24 mouse cellular contexts compared by ENCODE assay signal in the genomic region with DNA sequence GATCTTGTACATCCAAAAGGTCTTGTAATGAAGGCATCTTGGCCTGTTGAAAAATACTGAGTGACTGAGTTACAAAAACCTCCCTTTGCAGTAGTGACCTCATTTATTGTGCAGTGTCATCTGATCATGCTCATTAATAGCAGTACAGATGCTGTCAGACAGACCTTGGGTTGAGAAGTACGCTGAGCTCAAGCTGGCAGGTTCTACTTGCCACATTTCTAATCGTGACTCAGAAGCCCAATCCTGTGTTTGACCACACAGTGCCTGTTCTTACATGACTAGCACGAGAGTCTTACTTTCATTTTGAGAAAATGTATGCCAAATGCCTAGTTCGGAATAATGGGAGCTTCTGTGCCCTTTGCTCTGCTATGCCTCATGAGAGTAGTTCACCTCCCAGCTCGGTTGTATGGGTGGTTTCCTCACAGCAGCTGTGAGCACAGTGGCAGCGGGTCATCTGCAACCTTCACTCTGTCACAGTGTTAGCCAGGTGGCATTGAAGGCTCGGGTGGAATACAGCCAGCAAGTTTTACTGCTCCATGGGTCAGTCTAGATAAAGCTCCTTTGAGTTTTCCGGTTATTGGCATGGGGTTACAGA. TPM values are rescaled to one million over a fixed set of nuclear protein-coding genes. Genes with fewer than 3 reads are reported as not detected.
DNase-seq lines count a peak whose midpoint lies in the region; TF ChIP-seq lines count a peak whose summit lies in the region.
"Had no signal": no experiment of that assay in that cellular context is flagged by ENCODE, and none has a peak within 500 bp of the region (broad histone marks: within the 10 kb centered on the region; RNA-seq: fewer than 3 reads in every experiment).

No protein-coding gene starts in this region.

- intact Hi-C loops in gastrocnemius, adult 2 months (cut with DNase I): no loop called here
- intact Hi-C loops in gastrocnemius, postnatal 14 days (cut with DNase I; ENCODE audit: low total_unique reads): no loop called here
- intact Hi-C loops in heart, postnatal 36 days (cut with DNase I): no loop called here

- H3K36me3 ChIP-seq in heart, embryonic 10.5 days: peaks cover 78% of the 10 kb centered on the region

- peak overlapping the region; percentile 78 for H3K27ac ChIP-seq in gastrocnemius, adult 2 months
- H3K27ac ChIP-seq in heart, embryonic 10.5 days: no peak overlapping the region
- H3K27ac ChIP-seq: forebrain, embryonic 13.5 days; heart, embryonic 15.5 days; hindbrain, embryonic 14.5 days; limb, embryonic 12.5 days; liver, embryonic 14.5 days; lung, embryonic 15.5 days; midbrain, embryonic 15.5 days; neural tube, embryonic 12.5 days had no signal

- DNase-seq in gastrocnemius, adult 2 months: no peak
- DNase-seq in gastrocnemius, postnatal 14 days: no peak
- DNase-seq in 3T3-L1 (ENCODE audit: low read depth, low spot score) (peak; percentile 47), NIH3T3 (ENCODE audit: low read depth) (peak; percentile 52)
- DNase-seq in adrenal gland, postnatal 36 days: peak; percentile 20 to 42
- no peak for DNase-seq in heart, embryonic 10.5 days (ENCODE audit: low spot score)
- DNase-seq in heart, postnatal 36 days: no peak
- DNase-seq: cerebellum, adult 8-10 months; gastrocnemius, postnatal 10 days; heart, adult 18-20 months; heart, postnatal 4 days; kidney, adult 8-10 months; kidney, postnatal 10 days; lung, postnatal 36 days; right cerebral cortex, postnatal 14 days had no signal

- TF ChIP-seq CTCF in gastrocnemius, adult 2 months (IDR thresholded peaks at IDR 0.05): no peak

- 89% methylated on average over 8 of the region's 8 CpGs for WGBS in heart, embryonic 10.5 days

- no peaks in the 10 kb centered on the region for H3K9me3 ChIP-seq in heart, embryonic 10.5 days
- H3K9me3 ChIP-seq: forebrain, embryonic 13.5 days; heart, embryonic 15.5 days; limb, embryonic 12.5 days; lung, embryonic 15.5 days; midbrain, embryonic 15.5 days; neural tube, embryonic 12.5 days had no signal

- H3K27me3 ChIP-seq in heart, embryonic 10.5 days (ENCODE audit: insufficient read depth, poor library complexity, severe bottlenecking): no peaks in the 10 kb centered on the region
- H3K27me3 ChIP-seq: forebrain, embryonic 13.5 days; heart, embryonic 15.5 days; limb, embryonic 12.5 days; lung, embryonic 15.5 days; midbrain, embryonic 15.5 days; neural tube, embryonic 12.5 days had no signal

- peak overlapping the region; percentile 54 for H3K4me3 ChIP-seq in gastrocnemius, adult 2 months
- no peak overlapping the region for H3K4me3 ChIP-seq in heart, embryonic 10.5 days
- H3K4me3 ChIP-seq: forebrain, embryonic 13.5 days; heart, embryonic 15.5 days; limb, embryonic 12.5 days; lung, embryonic 15.5 days; midbrain, embryonic 15.5 days; neural tube, embryonic 12.5 days had no signal

- H3K4me1 ChIP-seq in heart, embryonic 10.5 days: peaks cover 10% of the 10 kb centered on the region; the same call in 1 of the 2 replicates
- H3K4me1 ChIP-seq: limb, embryonic 12.5 days; lung, embryonic 15.5 days; midbrain, embryonic 15.5 days; neural tube, embryonic 12.5 days had no signal

RNA-seq across cellular contexts. Expression of gene Kin, which starts 7.0 kb away (rescaled TPM):
- 1 to 10 TPM; 6.0 to 6.3 TPM for total RNA-seq in gastrocnemius, adult 2 months (2021)
- total RNA-seq in gastrocnemius, postnatal 14 days (2021): 1 to 10 TPM; 4.8 to 5.1 TPM
- 10 to 100 TPM; 15.2 to 18.1 TPM for total RNA-seq in adrenal gland, postnatal 36 days (2021)
- polyA plus RNA-seq in heart, embryonic 10.5 days (2016; fragmentation: Nextera tagmentation; extraction: Ambion mirVana): 22.9 and 30.7 TPM in 2 replicates
- total RNA-seq in heart, postnatal 36 days (2021): 1 to 10 TPM; 7.6 to 9.2 TPM

RNA-seq across cellular contexts. Expression of gene Atp5c1, which starts 7.0 kb away (rescaled TPM):
- 100 to 1,000 TPM; 773 to 991 TPM for total RNA-seq in gastrocnemius, adult 2 months (2021)
- total RNA-seq in gastrocnemius, postnatal 14 days (2021): 100 to 1,000 TPM; 725 to 812 TPM
- total RNA-seq in adrenal gland, postnatal 36 days (2021): 100 to 1,000 TPM; 357 to 442 TPM
- polyA plus RNA-seq in heart, embryonic 10.5 days (2016; fragmentation: Nextera tagmentation; extraction: Ambion mirVana): 853 and 1,049 TPM in 2 replicates
- total RNA-seq in heart, postnatal 36 days (2021): 1,000 to 10,000 TPM; 1,521 to 1,571 TPM

RNA-seq across cellular contexts. Expression of gene Taf3, which starts 39.0 kb away (rescaled TPM):
- 10 to 100 TPM; 10.0 to 12.2 TPM for total RNA-seq in gastrocnemius, adult 2 months (2021)
- 1 to 10 TPM; 6.0 to 6.6 TPM for total RNA-seq in gastrocnemius, postnatal 14 days (2021)
- total RNA-seq in adrenal gland, postnatal 36 days (2021): 10 to 100 TPM; 11.8 to 12.1 TPM
- polyA plus RNA-seq in heart, embryonic 10.5 days (2016; fragmentation: Nextera tagmentation; extraction: Ambion mirVana): 10.2 and 12.2 TPM in 2 replicates
- total RNA-seq in heart, postnatal 36 days (2021): 1 to 10 TPM; 7.5 to 9.2 TPM

RNA-seq across cellular contexts. Expression of gene Itih2, which starts 43.8 kb away (rescaled TPM):
- total RNA-seq in gastrocnemius, adult 2 months (2021): under 1 TPM; 0.33 TPM
- total RNA-seq in gastrocnemius, postnatal 14 days (2021): under 1 TPM; 0.40 to 0.74 TPM
- total RNA-seq in adrenal gland, postnatal 36 days (2021): 1 to 10 TPM; 7.0 to 7.6 TPM
- 1.8 and 57.3 TPM in 2 replicates for polyA plus RNA-seq in heart, embryonic 10.5 days (2016; fragmentation: Nextera tagmentation; extraction: Ambion mirVana)
- under 1 TPM; 0.22 to 0.64 TPM for total RNA-seq in heart, postnatal 36 days (2021)
- polyA plus RNA-seq: inflammation-experienced regulatory T-cells, adult 6 months had no signal

Comparison
In these comparisons a context has a peak if more than half of its experiments do, and no peak if none do; other contexts are left out.
1. DNase-seq: peak in 3T3-L1 (single experiment), NIH3T3 (single experiment) and adrenal gland, postnatal 36 days (2 of 2); none in gastrocnemius, adult 2 months (single experiment), gastrocnemius, postnatal 14 days (single experiment), heart, embryonic 10.5 days (single experiment) and heart, postnatal 36 days (0 of 2).